Mouse (Mus musculus): Measurements from ENCODE around the gene Pheta1.
"Not testable (repeated sequence)": the region's sequence is repeated elsewhere in the genome, so short reads cannot be mapped to it uniquely, and the experiment has no call there.

Gene Pheta1

DNA sequence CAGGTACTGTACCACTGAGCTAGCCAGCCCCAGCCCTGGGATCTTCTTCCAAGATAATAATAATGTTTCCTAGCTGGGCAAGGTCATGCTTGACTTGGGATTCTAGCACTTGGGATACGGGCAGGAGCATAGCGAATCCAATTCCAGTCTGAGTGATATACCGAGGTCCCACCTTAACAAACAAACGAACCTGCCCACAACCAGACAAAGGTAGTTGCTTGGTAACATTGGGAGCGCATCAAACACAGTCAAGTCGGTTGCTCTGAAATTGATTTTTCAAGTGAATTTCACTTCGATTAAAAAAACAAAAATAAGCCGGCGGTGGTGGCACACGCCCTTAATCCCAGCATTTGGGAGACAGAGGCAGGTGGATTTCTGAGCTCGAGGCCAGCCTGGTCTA, 2.5 kb upstream of the Pheta1 start:
- DNase-seq = no peak

DNA sequence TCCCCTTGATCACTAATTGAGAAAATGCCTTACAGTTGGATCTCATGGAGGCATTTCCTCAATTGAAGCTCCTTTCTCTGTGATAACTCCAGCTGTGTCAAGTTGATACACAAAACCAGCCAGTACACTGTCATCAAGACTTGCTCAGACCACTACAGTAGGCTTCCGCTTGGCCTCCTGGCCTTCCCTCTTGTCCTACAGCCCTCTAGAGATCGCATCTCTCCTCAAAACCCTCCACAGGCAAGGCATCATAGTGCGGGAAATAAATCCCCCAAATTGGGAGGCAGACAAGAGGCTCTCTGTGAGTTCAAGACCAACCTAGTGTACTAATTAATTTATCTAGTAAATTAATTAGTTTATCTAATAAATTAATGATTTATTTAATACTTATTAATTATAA, 1.5 kb upstream of the Pheta1 start:
- DNase-seq = not testable (repeated sequence)

DNA sequence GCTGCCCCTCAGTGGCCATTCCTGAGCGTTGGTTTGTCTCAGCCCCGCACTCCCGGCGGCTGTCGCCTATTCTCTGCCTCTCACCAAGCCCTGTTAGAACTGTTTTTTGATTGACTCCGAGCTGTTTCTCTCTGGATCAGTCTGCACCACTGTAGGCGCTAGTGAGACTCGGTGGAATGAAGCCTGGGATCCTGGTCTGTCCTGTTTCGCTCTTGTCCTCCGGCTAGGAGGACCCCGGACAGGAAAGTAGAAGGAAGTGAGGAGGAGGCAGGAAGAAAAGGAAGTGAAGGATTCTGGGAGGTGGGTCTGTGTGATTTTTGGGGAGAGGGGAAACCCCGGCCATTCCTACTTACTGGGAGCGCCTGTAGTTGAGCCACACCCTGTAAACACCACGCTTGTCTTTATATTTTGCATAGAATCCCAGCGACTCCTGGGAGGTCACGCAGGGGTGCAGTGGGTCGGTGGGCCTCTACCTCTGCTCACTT, 707 bp upstream of the Pheta1 start:
- DNase-seq = peak in 1 of 2 experiments; percentile 41

DNA sequence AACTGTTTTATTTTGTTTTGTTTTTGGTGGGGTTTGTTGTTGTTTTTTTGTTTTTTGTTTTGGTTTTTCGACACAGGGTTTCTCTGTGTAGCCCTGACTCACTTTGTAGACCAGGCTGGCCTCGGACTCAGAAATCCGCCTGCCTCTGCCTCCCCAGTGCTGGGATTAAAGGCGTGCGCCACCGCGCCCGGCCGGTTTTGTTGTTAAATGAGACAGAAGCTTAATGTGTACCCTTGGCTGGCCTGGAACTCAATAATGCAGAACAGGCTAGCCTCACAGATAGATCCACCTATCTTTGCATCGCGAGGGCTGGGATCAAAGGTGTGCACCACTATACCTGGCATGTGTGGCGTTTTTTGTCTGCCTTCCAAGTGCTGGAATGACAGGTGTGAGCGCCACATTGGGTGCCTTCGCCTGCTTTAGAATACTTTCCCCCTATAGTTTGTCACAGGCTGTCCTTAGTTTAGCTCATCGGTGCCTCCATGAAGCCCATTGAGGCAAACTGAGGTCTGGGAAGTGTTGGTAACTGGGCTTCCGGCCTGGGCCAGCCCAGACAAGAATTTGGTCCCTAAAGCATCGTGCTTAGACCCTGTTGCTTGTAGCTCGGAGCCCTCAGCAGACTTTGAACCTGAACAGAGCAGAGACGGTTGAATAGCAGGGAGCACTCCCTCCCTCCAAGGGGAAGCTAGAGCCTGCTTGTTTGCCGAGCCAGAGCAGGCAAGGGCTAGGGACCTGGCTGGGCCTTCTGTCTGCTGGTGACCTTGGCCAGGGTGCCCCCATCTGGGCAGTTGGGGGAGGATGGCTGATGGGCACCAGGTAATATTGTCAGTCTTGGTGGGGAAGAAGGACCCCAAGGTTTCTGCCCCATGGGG, 930 bp downstream of the Pheta1 start:
- no peak for DNase-seq

DNA sequence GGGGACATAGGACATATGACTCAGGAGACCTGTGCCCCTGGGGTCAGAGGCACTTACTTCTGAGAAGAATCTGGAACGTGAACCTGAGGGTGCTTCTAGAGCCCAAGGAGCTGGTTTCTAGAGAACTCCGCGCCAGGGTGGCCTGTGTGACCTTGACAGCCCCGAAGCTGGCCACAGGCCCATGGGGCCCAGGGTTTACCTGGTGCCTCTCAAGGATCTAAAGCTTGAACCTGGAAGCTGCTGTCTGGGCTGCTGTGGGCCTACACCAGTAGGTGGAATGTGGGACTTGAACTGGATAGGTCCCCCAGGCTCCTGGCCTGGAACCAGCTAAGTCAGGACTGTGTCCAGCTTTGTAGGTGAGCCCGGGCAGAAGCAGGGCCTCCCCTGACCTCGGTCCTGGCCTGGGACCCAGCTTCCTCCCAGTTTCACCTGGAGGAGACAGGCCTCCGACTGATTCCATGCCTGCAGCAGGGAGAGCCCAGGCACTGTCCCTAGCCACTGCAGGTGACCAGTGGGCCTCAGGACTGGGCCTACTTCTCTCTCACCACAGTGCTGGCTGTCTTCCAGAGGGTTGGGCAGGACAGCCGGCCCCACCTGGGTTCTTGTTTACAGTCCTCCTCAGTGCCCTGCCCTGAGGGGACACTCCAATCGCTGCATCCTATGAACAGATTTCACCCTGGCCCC, 4.7 kb downstream of the Pheta1 start:
- DNase-seq = no peak

DNA sequence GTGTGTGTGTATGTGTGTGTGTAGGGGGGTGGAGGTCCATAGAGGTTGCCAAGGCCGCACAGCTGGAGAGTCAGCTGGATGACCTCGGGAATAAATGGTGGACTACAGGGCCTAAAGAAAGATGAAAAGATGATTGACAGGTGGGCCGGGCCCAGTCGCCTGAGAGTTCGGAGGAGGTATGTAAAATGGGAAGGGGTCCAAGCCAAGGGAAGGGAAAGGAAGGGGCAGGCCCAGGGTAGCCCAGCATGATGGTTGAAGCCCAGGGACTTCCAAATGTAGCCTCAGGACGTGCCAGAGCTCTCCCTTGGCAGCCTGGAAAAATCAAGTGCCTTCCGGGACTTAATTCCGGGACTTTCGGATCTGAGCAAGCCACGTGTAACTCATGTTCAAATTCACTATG, 6.0 kb downstream of the Pheta1 start:
- DNase-seq = no peak

DNA sequence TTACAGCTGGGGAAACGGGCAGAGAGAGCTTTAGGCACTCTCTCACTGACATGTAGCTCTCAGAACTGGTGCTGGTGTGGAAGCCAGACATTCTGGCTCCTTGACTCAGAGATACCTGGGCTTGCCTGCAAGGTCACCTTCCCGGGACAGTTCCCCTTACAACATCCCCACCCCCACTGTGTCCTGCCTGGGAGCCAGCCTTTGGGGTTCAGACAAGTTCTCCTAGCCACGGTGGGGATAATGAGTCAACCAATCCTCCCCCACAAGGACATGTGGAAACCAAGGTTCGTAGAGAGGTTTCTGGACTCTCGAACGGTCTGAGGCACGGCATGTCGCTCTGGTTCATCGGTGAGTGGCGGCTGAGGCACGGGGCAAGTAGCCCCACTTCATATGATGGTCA, 8.0 kb downstream of the Pheta1 start:
- no peak for DNase-seq

DNA sequence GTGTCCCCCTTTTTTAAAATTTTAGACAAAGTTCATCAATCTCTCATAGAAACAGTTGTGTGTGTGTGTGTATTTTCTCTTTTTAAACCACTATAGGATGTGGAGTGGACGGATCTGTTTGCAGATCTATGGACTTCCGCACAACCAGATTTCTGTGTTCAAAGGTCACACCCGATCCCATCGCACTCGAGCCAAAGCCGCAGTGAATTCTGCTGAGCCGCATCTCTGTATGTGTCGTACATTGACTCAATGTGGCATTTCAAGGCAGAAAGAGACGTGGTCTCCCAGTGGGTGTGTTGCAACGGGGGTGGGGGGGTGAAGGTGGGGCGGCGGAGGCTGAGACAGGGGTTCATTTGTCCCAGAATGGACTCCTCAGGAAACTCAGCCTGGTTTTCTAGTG, 9.6 kb downstream of the Pheta1 start:
- no peak for DNase-seq

DNA sequence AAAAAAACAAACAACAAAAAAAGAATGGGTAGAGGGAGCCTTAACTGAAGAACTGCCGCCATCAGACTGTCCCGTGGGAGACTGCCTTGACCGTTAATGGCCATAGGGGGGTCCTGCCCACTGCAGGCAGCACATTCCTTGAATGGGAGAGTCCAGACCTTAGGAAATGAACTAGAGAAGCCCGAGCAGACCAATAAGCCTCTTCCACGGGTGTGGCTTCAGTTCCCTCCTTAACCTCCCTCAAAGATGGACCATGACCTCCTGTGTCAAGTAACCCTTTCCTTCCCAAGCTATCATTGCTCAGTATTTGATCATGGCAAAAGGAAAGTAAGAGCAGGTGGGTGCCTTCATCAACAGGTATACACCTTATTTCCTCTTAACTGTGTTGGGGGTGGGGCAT, 13.2 kb downstream of the Pheta1 start:
- DNase-seq = no peak

DNA sequence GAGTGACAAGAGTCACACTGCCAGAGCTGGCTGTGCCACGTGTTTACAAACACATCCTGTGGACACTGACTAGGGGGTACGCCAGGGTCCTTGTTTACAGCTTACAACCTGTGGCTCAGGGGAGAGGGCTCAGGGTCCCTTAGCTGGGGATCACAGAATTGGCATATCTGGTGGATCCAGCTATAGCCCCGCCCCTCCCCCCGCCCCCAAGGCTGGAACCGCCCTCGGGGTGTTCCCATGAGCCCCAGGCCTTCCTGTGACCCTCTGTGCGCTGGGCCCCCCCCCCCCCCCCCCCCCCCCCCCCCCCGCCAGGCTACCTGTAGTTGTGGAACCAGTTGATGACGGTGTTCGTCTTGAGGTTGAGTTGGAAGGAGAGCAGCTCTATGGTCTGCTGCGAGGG, 15.5 kb downstream of the Pheta1 start:
- no peak for DNase-seq

DNA sequence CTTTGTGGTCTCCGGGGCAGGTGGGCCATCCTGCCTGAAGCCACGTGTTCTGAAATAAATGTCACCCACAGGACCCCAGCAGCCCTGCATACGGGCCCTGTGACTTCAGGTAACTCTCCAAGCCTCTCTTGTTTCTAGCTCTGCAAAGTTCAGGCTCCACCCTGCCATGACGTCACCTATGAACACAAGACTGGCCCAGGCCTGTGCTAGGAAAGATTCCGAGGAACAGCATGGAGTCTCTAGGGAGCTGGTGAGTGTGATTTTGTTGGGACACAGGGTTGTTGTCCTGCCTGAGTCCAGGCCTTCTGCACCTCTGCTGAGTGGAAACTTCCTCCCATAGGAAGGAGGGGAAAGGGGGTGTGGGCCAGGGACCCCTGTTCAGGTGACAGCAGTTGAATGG, 19.2 kb downstream of the Pheta1 start:
- DNase-seq = no peak

DNA sequence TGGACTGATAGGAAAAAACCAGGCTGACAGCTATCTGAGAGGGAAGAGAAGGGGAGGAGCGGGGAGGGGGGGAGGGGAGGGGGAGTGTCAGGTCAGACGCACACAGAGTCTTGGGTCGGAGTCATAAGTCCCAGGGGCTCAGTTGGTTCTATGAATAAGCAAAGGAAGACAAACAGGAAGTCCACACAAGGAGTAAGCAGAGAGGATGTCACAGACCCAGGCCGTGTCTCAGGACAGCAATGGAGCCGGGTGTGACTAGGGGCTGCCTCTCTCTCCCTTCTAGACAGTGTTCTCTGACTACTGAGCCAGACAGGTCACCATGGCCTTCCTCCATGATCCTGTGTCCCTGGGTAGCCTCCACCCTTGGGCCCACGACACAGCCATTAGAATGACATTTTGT, 22.0 kb downstream of the Pheta1 start:
- DNase-seq = no peak

DNA sequence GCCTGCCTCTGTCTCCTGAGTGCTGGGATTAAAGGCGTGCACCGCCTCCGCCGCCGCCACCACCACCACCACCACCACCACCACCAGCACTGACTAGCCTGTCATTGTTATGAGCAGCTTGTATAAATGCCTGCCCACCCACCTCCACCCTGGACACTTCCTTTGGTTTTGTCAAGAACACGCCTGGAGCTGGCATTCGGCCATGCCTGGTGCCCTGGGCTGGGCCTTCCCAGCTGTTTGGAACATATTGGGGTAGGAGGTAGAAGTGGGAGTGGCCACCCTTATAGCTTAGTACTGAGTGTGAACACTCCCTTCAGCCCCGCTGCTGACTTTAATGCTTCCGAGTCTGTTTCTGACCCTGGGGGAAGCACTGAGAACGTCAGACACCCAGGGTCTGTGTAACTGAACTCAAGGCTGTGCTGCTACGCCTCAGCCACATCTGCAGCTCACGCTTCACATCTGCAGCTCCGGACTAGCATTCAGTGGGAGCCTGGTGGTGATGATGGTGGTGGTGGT, 22.8 kb downstream of the Pheta1 start:
- no peak for DNase-seq

DNA sequence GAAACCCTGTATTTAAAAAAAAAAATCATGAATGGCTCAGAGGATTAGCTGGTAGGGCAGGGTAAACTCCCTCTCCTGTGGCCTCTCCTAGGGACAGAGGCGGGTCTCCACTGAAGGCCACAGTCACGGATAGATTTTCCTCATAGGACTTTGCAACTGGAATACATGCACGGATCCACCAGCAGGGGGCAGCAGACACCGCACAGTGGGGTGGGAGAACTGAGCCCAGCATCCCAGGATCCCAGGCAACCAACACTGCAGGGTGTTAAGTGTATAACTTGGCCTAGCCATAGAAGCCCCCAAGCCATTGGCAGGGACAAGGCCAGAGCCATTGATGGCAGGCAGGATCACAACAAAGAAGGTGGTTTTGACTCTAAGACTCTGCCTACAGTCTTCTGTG, 23.4 kb downstream of the Pheta1 start:
- no peak for DNase-seq

DNA sequence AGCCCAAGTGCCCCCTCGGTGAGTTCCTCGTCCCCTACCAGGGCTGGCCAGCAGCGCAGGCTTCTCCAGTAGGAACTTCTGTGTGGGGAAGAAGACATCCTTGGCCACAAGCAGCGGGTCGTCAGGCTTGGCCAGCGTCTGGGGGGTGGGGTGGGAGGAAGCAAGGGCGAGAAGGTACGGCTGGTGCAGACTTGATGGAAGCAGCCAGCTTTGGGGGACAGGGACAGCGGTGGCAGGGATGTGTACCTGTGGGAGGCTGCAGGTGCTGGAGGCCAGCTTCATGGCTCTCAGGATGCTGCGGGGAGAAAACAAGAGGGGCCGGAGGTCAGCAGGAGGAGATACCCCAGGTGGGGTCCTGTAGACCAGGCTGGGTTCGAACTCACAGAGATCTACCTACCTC, 26.3 kb downstream of the Pheta1 start:
- DNase-seq = no peak

DNA sequence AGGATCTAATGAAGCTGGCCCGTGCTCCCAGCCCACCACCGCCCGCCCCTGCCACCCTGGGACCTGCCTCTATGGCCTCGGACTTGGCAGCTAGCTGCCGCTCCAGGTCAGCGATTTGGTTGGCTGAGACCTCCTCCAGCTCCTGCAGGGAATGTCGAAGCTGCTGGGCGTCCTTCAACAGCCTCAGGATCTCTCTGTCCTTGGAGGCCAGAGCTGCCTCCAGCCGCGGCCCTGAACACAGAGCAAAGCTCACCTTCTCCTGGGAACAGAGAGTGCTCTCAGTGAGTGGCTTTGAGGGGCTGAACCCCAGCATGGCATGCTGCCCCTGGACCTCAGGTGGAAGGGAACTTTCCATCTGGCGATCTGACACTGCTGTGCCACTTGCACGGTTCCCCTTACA, 28.1 kb downstream of the Pheta1 start:
- no peak for DNase-seq

DNA sequence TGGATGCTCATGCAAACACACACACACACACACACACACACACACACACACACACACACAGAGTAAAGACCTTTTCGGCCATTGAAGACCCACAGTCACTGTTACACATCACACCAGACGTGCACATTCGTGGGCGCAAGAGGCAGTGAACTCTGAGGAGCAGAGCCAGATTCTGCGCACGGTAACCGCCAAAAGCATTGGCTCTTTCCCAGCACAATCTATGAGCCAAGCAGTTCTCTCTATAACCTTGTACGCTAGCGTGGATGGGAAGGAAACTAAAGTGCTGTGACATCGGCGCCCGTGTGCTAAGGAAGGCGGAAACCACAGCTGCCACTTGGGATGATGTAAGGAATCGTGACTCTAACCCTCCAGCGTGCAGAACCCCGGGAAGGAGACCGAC, 29.9 kb downstream of the Pheta1 start:
- no peak for DNase-seq

DNA sequence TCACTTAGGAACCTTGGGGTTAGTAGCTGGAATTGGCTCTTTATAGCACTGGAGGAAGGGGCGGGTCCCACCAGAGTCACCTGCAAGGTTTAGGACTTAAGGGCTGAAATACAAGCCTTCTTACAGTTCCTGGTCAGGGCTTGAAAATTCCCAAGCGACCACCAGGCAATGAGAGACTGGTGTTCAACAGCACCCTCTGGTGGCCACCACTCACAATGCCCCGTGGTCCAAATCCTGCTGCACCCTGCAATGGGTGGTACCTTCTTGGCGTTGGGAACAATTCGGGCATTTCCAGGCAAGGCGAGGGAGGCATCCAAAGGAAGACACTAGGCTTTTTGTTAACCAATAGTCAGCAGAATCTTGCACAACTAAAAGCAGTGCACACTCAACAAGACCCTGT, 30.4 kb downstream of the Pheta1 start:
- DNase-seq = no peak

DNA sequence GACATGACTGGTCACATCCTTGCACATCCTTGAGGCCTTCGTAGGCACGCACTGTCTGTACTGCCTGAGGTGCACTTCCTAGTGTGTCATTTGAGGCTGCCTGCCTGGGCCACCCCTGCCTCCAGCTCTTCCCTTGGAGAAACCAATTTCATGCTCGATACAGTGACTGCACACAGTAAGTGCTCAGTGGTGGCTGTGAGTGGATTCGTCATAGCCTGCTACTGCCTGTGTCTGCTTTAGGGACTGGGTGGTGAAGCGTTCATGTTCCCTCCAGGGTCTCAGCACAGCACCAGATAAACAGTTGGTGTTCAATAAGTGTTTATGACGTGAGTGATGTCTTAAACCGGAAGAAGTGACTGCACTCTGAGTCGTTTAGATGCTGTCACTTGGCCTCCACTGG, 34.6 kb downstream of the Pheta1 start:
- DNase-seq = no peak

DNA sequence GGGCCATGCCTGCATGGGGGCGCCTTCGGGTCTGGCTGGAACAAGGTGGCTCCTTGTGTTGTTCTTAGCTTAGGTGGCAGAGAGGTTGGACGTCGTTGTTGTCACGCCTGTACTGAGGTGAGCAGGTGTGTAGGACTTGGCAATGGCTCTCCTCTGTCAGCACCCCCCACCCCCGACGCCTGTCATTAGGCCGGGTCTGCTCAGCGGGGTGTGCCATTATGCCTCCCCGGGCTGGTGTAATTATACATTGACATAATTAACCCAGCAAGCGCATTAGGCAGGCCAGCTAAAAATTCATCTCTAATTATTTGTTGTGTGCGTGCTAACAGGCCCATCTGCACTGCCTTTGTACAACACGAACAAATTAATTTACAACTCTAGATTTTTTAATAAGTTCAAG, 40.6 kb downstream of the Pheta1 start:
- no peak for DNase-seq

DNA sequence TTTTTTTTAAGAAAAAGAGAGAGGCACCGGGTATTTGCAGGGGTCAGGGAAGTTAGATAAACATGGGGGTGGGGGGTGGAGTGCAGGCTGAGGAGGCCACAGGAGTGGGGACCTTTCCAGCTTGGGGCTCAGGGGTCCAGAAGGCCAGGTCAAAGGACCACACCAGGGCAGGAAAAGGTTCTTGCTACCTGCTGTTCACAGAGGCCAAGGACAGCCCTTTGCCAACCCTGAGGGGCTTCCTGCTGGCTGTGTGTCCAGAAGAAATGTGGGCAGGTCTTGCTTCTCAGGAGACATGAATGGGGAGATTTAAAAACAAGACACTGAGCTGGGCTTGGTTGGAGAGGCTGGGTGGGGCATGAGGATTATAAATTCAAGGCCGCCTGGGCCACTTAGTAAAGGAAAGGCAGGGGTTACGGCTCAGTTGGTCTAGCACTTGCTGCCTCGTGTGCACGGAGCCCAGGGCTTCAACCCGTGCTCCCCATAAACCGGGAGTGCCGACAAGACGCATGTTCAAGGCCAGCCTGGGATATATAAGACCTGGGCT, 41.1 kb downstream of the Pheta1 start:
- DNase-seq = no peak

DNA sequence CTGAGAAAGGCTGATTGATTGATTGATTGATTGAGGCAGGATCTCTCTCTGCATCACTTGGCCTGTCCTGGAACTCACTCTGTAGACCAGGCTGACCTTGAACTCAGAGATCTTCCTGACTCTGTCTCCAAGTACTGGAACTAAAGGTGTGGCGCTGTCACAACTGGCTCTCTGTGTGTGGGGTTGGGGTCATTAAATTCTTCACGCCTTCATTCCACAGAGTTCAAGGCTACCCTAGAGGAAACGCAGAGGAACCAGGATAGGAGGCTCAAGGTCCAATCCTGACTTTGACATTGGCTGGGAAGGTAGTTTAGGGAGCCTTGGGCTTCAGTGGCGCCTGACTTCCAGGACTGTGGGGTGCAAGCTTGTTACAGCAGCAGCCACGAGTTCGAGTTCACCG, 42.1 kb downstream of the Pheta1 start:
- DNase-seq = no peak

DNA sequence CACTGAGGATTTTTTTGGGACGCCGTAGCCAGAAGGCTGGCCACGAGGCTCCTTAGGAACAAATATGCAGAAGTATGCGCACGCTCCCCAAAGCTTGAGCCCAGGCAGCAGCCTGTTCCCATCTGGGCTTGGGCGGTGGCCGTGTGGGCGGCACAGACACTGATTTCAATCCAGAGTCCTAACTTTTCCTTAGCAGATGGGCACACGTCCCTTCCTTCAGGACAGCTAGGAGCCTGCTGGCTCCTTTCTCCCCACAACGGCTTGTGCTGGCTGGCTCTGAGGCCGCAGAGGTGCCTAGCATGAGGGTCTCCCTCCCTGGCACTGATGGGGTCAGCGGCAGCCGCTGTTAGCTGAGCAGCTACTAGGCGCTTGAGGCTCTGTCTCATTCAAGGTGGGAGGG, 43.5 kb downstream of the Pheta1 start:
- no peak for DNase-seq

DNA sequence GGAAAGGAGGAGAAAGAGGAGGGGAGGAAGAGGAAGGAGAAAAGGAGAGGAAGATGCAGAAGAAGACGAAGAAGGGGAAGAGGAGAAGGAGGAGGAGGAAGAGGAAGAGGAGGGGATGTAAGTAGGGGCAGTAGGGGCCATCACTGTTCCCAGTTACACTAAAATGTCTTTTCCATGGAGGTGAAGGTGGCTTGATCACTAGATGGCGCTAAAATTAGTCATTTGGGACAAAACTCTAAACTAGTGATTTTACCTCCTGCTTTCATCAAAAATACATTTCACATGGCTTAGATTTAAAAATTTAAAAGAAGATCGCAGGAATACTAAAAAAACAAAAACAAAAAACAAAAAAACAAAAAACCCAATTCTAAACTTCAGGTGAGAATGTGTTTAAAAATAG, 44.8 kb downstream of the Pheta1 start:
- no peak for DNase-seq
